Mouse (Mus musculus) G1E (cell line): ENCODE results near the gene Fhit. TPM values are rescaled to one million over a fixed set of nuclear protein-coding genes. Genes with fewer than 3 reads are reported as not detected.

Experiments
- ATAC-seq: 2 replicates; pipeline ENCODE4 v1.8.0; 2016; ENCODE audit warnings: mild to moderate bottlenecking; ENCODE audit not compliant: insufficient number of reproducible peaks, poor library complexity, low FRiP score, severe bottlenecking; ENCODE audit errors: extremely low read depth
- DNase-seq: peaks from one replicate; pipeline ENCODE4 v3.0.0; 2012; ENCODE audit warnings: low spot score
- H3K27me3 ChIP-seq: 2 replicates; pipeline ENCODE4 v1.6.1; 2012; ENCODE audit warnings: mild to moderate bottlenecking, low read length, inconsistent platforms; ENCODE audit not compliant: insufficient read depth
- H3K36me3 ChIP-seq: replicated peaks from 2 replicates; pipeline ENCODE3; 2012; ENCODE audit warnings: mild to moderate bottlenecking, inconsistent platforms
- H3K4me1 ChIP-seq: 2 replicates; pipeline ENCODE4 v1.6.1; 2012; ENCODE audit warnings: low read depth, low read length, inconsistent platforms, mixed read lengths; ENCODE audit not compliant: insufficient read depth
- H3K4me3 ChIP-seq: 2 replicates; pipeline ENCODE4 v1.5.1; 2012; ENCODE audit warnings: low read depth, mild to moderate bottlenecking, inconsistent platforms, low read length, moderate library complexity, mixed read lengths
- H3K9me3 ChIP-seq: replicated peaks from 2 replicates; pipeline ENCODE4 v1.6.1; 2012; ENCODE audit warnings: inconsistent platforms
- CTCF ChIP-seq: IDR thresholded peaks from 2 replicates; pipeline ENCODE4 v1.5.1; 2012; ENCODE audit warnings: low read depth, low read length, inconsistent platforms, mixed read lengths
- GATA1 ChIP-seq: IDR thresholded peaks from 2 replicates; pipeline ENCODE4 v1.6.1; 2012; ENCODE audit warnings: borderline replicate concordance, low read length, inconsistent platforms, mixed read lengths
- GATA2 ChIP-seq: IDR thresholded peaks from 2 replicates; pipeline ENCODE4 v1.6.1; 2012; ENCODE audit warnings: low read depth, low read length, inconsistent platforms, borderline replicate concordance
- POLR2AphosphoS5 ChIP-seq: IDR thresholded peaks from 2 replicates; pipeline ENCODE4 v1.6.1; 2012; ENCODE audit warnings: low read depth, low read length, inconsistent platforms; ENCODE audit not compliant: insufficient replicate concordance
- TAL1 ChIP-seq: conservative IDR thresholded peaks from 2 replicates; pipeline ENCODE4 v1.6.1; 2012; ENCODE audit warnings: low read depth, low read length, inconsistent platforms, mixed read lengths
- polyA plus RNA-seq: library from polyadenylated mRNA; stranded (reverse); fragments of >175 nt; gene quantifications from 2 replicates; pipeline ENCODE4 v1.2.3, GENCODE M21; 2012
- total RNA-seq, 2 experiments: library from RNA; stranded (forward) in 1 of 2; stranded (reverse) in 1 of 2; fragments of 200-1000 nt in 1 of 2; fragments of >200 nt in 1 of 2; fragmentation: Nextera tagmentation in 1 of 2; gene quantifications; 2 replicates each; pipeline ENCODE4 v1.2.3; 2014 to 2017

Gene Fhit
- total RNA-seq (2014; fragmentation: Nextera tagmentation), result not detected in 2 replicates
- total RNA-seq (2017), result 0.99 TPM in 1 of 2 replicates, not detected in the other
- polyA plus RNA-seq, result not detected in 2 replicates

DNA sequence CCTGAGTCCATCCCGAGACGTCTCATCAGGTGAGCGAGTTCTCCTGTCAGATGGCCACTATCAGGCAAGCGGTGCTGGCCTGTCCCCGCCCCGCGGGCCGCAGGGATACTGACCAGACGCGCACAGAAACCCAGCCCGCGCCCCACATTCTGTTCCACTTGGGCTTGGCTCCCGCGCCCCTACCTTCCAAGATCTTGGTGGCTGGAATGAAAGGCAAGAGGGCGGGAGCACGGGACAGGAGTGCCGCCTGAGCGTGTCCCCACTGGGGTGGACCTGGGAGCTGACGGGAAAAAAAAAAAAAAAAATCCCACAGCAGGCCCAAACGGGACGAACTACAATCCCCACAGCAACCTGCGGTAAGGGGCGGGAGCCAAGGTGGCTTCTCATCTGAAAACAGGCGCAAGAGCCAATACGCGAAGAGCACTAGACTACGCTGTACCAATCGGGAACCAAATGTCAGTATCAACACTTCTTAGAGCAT is at the start of gene Fhit:
Gene Fhit (minus strand): TSS at position 285 of the 481 bp plus-strand sequence.
- ATAC-seq, result no peak
- no peak for TF ChIP-seq GATA2
- no peak for TF ChIP-seq CTCF
- TF ChIP-seq GATA1, result no peak
- no peak for TF ChIP-seq TAL1
- no peak for TF ChIP-seq POLR2AphosphoS5

DNA sequence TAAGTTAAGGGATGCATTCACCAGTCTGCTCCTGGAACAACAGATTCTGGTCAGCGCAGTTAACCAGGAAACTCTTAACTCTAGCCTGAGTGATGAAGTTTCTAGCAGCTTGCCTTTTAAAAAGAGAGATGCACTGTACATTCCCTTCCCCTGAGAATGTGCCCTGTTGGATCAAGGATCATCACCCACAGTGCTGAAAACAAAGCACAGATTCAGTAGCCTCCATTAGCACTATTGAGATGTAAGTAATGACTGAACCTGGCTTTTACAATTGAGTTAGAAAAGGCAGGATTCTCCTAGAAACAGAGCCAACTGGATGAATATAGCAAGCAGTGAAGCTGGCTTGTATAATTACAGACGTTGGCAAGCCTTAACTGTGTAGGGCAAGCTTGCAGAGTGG is 45.0 kb upstream of the Fhit start:
- no peak for ATAC-seq
- H3K4me3 ChIP-seq, result no peak overlapping the region
- H3K36me3 ChIP-seq, result no peaks in the 10 kb centered on the region
- 0 out of 2 replicates have a peak, but pooled peaks cover 2% of the 10 kb centered on the region for H3K9me3 ChIP-seq
- DNase-seq, result no peak
- H3K4me1 ChIP-seq, result no peaks in the 10 kb centered on the region
- TF ChIP-seq TAL1 (no peak), GATA1 (no peak), GATA2 (no peak), POLR2AphosphoS5 (no peak), CTCF (no peak)
- no peaks in the 10 kb centered on the region for H3K27me3 ChIP-seq

More for the DNA sequence above, at the start of gene Fhit:
- no peaks in the 10 kb centered on the region for H3K27me3 ChIP-seq
- no peaks in the 10 kb centered on the region for H3K4me1 ChIP-seq
- peaks cover 7% of the 10 kb centered on the region; the same call in 1 of the 2 replicates for H3K9me3 ChIP-seq
- no peak within 1 kb of the TSS; the same call in 1 of the 2 replicates for H3K4me3 ChIP-seq
- H3K36me3 ChIP-seq, result no peaks in the 10 kb centered on the region
- DNase-seq, result no peak

- no peak for TF ChIP-seq TAL1
- TF ChIP-seq POLR2AphosphoS5, result no peak
- TF ChIP-seq CTCF, result no peak
- no peak for TF ChIP-seq GATA1
- TF ChIP-seq GATA2, result no peak
- Histone ChIP-seq H3K4me1 (no peaks in the 10 kb centered on the region), H3K36me3 (no peaks in the 10 kb centered on the region), H3K27me3 (no peaks in the 10 kb centered on the region), H3K9me3 (peaks cover 7% of the 10 kb centered on the region; the same call in 1 of the 2 replicates), H3K4me3 (no peak overlapping the region)
- no peak for DNase-seq
- ATAC-seq, result no peak
Measured at GRCm38 (mm10) chr14:11160806-11161450, 907 bp downstream of the Fhit start.

DNA sequence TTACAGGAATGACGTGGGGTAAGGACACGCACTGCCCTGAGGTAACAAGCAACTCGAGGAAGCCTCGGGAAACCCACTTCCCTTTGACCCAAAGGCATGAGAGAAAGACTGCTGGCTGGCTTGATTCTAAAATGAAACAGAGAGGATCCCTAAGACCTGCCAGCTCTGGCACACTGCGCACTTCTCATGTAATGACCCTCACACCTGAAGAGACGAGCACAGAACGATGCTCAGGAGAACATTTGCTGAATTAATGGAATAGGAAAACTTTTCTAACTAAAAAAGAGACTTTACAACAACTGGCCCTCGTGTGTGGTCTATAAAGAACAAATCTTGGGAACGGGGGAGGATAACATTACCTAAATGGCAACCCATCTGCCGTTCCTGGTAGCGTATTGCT is 2.2 kb downstream of the Fhit start:
- Histone ChIP-seq H3K27me3 (no peaks in the 10 kb centered on the region), H3K4me3 (no peak overlapping the region), H3K9me3 (peaks cover 7% of the 10 kb centered on the region; the same call in 1 of the 2 replicates), H3K36me3 (no peaks in the 10 kb centered on the region), H3K4me1 (no peaks in the 10 kb centered on the region)
- no peak for TF ChIP-seq TAL1
- no peak for TF ChIP-seq POLR2AphosphoS5
- no peak for TF ChIP-seq CTCF
- ATAC-seq (no peak), DNase-seq (no peak)

- TF ChIP-seq TAL1 (no peak), CTCF (no peak), GATA2 (no peak), GATA1 (no peak), POLR2AphosphoS5 (no peak)
- H3K4me3 ChIP-seq, result no peak overlapping the region
- ATAC-seq, result no peak
- peaks cover 7% of the 10 kb centered on the region; the same call in 1 of the 2 replicates for H3K9me3 ChIP-seq
- no peaks in the 10 kb centered on the region for H3K27me3 ChIP-seq
- no peak for DNase-seq
- H3K36me3 ChIP-seq, result no peaks in the 10 kb centered on the region
- H3K4me1 ChIP-seq, result no peaks in the 10 kb centered on the region
Measured at GRCm38 (mm10) chr14:11159021-11159420, 2.8 kb downstream of the Fhit start.

DNA sequence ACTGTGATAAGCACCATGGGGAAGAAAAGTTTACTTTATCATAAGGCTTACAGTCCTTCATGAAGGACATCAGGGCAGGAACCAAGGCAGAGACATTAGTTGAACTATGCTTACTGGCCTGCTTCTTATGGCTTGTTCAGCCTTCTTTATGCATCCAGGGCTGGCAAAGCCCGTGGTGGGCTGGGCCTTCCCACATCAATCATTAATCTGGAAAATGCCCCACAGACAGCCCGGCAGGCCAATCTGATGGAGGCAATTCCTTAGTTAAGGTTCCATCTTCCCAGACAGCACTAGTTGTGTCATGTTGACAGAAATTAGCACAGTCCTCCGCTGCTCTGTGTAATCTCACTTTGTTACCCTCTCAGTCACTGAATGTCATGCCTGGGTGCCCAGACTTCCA is 4.1 kb downstream of the Fhit start:
- H3K4me1 ChIP-seq, result no peaks in the 10 kb centered on the region
- TF ChIP-seq GATA2, result no peak
- TF ChIP-seq POLR2AphosphoS5, result no peak
- no peak for TF ChIP-seq CTCF
- no peak for TF ChIP-seq GATA1
- no peak for TF ChIP-seq TAL1
- H3K4me3 ChIP-seq, result no peak overlapping the region
- no peaks in the 10 kb centered on the region for H3K27me3 ChIP-seq
- DNase-seq (no peak), ATAC-seq (no peak)
- H3K36me3 ChIP-seq, result no peaks in the 10 kb centered on the region
- H3K9me3 ChIP-seq, result peaks cover 7% of the 10 kb centered on the region; the same call in 1 of the 2 replicates
